Mouse (Mus musculus): ENCODE measurements around the gene Emc8. TPM values are rescaled to one million over a fixed set of nuclear protein-coding genes. Genes with fewer than 3 reads are reported as not detected.

Emc8 gene
- polyA plus RNA-seq (2021) = 106 TPM

GRCm38 (mm10) chr8:120668374-120668905 lies at the start of gene Emc8:
Gene Emc8, minus strand, starts transcription at chr8:120668573.
- ChIA-PET POLR2A (interaction anchor here (0.7 kb wide), 1 partner anchor 1540 kb away, joined by 4 read pairs; no protein-coding TSS in a partner anchor), CTCF (no interaction called here)
- in situ Hi-C loops (cut with MboI; ENCODE audit: low pct_unique_long_range_greater_than_20kb) = no loop called here
- DNase-seq (ENCODE audit: low read depth, low spot score) (no peak), ATAC-seq (no peak)
- no peaks in the 10 kb centered on the region for H3K27me3 ChIP-seq
- TF ChIP-seq CTCF (IDR thresholded peaks at IDR 0.05) = no peak

- ATAC-seq (no peak), DNase-seq (ENCODE audit: low read depth, low spot score) (no peak)
- POLR2A ChIA-PET = no interaction called here
- TF ChIP-seq CTCF (IDR thresholded peaks at IDR 0.05) = no peak
- in situ Hi-C loops (cut with MboI; ENCODE audit: low pct_unique_long_range_greater_than_20kb) = loop anchor here (5.0 kb wide), 1 partner anchor 34 kb away; no protein-coding TSS in a partner anchor
- CTCF ChIA-PET = interaction anchor here (1.1 kb wide), 1 partner anchor 12 kb away, joined by 3 read pairs; no protein-coding TSS in a partner anchor
- H3K27me3 ChIP-seq = no peaks in the 10 kb centered on the region
These were observed 47.8 kb upstream of the Emc8 start for GRCm38 (mm10) chr8:120715996-120716680.

- CTCF ChIA-PET = no interaction called here
- ATAC-seq = no peak
These were observed 46.8 kb upstream of the Emc8 start for GRCm38 (mm10) chr8:120715200-120715599.

DNA sequence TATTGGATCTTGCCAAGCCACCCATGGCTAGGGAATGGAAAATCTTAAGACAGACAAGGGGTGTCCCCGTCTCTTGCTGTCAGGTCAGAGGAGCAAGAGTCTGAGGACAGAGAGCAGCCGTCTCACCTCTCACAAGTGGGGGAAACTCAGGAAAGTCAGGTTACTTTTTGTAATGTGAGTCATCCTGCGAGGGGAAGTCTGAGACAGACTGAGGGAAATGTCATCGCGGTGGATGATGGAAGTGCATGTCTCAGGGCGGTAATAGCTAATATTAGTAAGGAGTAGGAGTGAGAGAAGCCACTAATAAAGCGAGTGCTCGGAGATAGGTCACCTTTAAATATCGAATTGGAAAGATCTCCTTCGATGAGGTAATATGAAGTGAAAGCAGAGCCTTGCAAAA lies 40.8 kb upstream of the Emc8 start:
- no peak for ATAC-seq
- H3K27me3 ChIP-seq = peaks cover 6% of the 10 kb centered on the region
- CTCF ChIA-PET = no interaction called here
- in situ Hi-C loops (cut with MboI; ENCODE audit: low pct_unique_long_range_greater_than_20kb) = no loop called here
- no peak for TF ChIP-seq CTCF (IDR thresholded peaks at IDR 0.05)
- POLR2A ChIA-PET = no interaction called here
- DNase-seq (ENCODE audit: low read depth, low spot score) = no peak

More at GRCm38 (mm10) chr8:120715200-120715599, 46.8 kb upstream of the Emc8 start:
- TF ChIP-seq CTCF (IDR thresholded peaks at IDR 0.05) = no peak
- H3K27me3 ChIP-seq = no peaks in the 10 kb centered on the region
- DNase-seq (ENCODE audit: low read depth, low spot score) = no peak
- POLR2A ChIA-PET = no interaction called here
- in situ Hi-C loops (cut with MboI; ENCODE audit: low pct_unique_long_range_greater_than_20kb) = loop anchor here (5.0 kb wide), 1 partner anchor 33 kb away; no protein-coding TSS in a partner anchor

GRCm38 (mm10) chr8:120706193-120706592 lies 37.8 kb upstream of the Emc8 start:
- DNase-seq (ENCODE audit: low read depth, low spot score) = no peak
- ChIA-PET CTCF (interaction anchor here (1.1 kb wide), 1 partner anchor 13 kb away, joined by 3 read pairs; no protein-coding TSS in a partner anchor), POLR2A (interaction anchor here (0.7 kb wide), 1 partner anchor 370 kb away, joined by 3 read pairs; no protein-coding TSS in a partner anchor)
- in situ Hi-C loops (cut with MboI; ENCODE audit: low pct_unique_long_range_greater_than_20kb) = no loop called here
- no peak for TF ChIP-seq CTCF (IDR thresholded peaks at IDR 0.05)
- peaks cover 9% of the 10 kb centered on the region for H3K27me3 ChIP-seq
- no peak for ATAC-seq

- no peak for TF ChIP-seq CTCF (IDR thresholded peaks at IDR 0.05)
- DNase-seq (ENCODE audit: low read depth, low spot score) = no peak
- CTCF ChIA-PET = interaction anchor here (1.1 kb wide), 1 partner anchor 11 kb away, joined by 3 read pairs; no protein-coding TSS in a partner anchor
- H3K27me3 ChIP-seq = peaks cover 15% of the 10 kb centered on the region
- in situ Hi-C loops (cut with MboI; ENCODE audit: low pct_unique_long_range_greater_than_20kb) = no loop called here
- no peak for ATAC-seq
- POLR2A ChIA-PET = no interaction called here
These were observed 36.8 kb upstream of the Emc8 start for GRCm38 (mm10) chr8:120705163-120705562.

- DNase-seq (ENCODE audit: low read depth, low spot score) (no peak), ATAC-seq (no peak)
- in situ Hi-C loops (cut with MboI; ENCODE audit: low pct_unique_long_range_greater_than_20kb) = no loop called here
- POLR2A ChIA-PET = no interaction called here
- no peak for TF ChIP-seq CTCF (IDR thresholded peaks at IDR 0.05)
- CTCF ChIA-PET = interaction anchor here (1.1 kb wide), 1 partner anchor 12 kb away, joined by 3 read pairs; no protein-coding TSS in a partner anchor
- peaks cover 21% of the 10 kb centered on the region for H3K27me3 ChIP-seq
These were observed 35.8 kb upstream of the Emc8 start for GRCm38 (mm10) chr8:120704203-120704602.

GRCm38 (mm10) chr8:120701758-120702465 lies 33.5 kb upstream of the Emc8 start:
- in situ Hi-C loops (cut with MboI; ENCODE audit: low pct_unique_long_range_greater_than_20kb) = no loop called here
- TF ChIP-seq CTCF (IDR thresholded peaks at IDR 0.05) = no peak
- DNase-seq (ENCODE audit: low read depth, low spot score) (no peak), ATAC-seq (no peak)
- ChIA-PET POLR2A (no interaction called here), CTCF (no interaction called here)
- peaks cover 24% of the 10 kb centered on the region for H3K27me3 ChIP-seq

DNA sequence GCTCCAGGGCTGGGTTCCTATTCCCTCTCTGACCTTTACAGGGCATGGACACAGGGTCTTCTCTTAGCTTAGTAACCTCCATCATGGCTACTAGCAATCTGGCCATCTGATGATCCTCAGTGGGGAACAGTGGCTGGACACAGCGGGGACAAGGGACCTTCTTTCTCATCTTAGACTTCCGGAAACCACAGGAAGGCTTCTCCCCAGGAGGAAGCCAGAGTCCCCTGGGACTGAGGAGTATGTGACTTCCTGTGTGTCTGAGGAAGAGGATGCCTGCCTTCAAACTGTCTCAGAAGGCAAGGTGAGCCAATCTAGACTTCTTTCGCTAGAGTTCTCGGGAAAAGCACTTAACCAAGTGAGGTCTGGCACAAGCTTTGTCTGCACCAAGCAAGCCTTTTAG lies 31.7 kb upstream of the Emc8 start:
- no peak for ATAC-seq
- DNase-seq (ENCODE audit: low read depth, low spot score) = no peak
- in situ Hi-C loops (cut with MboI; ENCODE audit: low pct_unique_long_range_greater_than_20kb) = no loop called here
- no peak for TF ChIP-seq CTCF (IDR thresholded peaks at IDR 0.05)
- peaks cover 28% of the 10 kb centered on the region for H3K27me3 ChIP-seq
- POLR2A ChIA-PET = interaction anchor here (0.6 to 0.7 kb wide), 2 partner anchors 29 to 320 kb away, joined by 3 to 6 read pairs; no protein-coding TSS in a partner anchor
- CTCF ChIA-PET = no interaction called here

DNA sequence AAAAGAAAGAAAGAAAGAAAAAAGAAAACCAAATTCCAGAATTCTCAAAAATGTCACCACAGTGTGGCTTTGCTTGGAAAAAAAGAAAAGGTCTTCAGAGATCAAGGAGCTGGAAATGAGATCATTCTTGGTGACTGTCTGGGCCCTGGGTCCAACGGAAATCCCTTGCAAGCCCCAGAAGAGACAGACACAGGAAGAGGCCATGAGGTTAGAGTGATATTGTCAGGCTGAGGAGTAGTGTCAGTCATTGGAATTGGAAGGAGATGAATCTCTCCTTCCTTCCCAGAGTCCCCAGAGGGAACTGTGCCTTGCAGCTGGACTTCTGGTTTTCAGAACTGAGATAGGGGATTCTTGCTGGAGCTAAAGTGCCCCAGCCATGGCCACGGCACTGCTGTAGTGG lies 31.2 kb upstream of the Emc8 start:
- TF ChIP-seq CTCF (IDR thresholded peaks at IDR 0.05) = no peak
- no peak for ATAC-seq
- in situ Hi-C loops (cut with MboI; ENCODE audit: low pct_unique_long_range_greater_than_20kb) = loop anchor here (25.0 kb wide), 1 partner anchor 388 kb away; the partner anchor contains the start of gene Foxf1
- no peak for DNase-seq (ENCODE audit: low read depth, low spot score)
- ChIA-PET POLR2A (interaction anchor here (0.6 to 0.7 kb wide), 2 partner anchors 29 to 319 kb away, joined by 3 to 6 read pairs; no protein-coding TSS in a partner anchor), CTCF (no interaction called here)
- H3K27me3 ChIP-seq = peaks cover 28% of the 10 kb centered on the region

Data from Patski (cell line).